Mouse (Mus musculus) ES-E14 (cell line): ENCODE measurements around the gene Sept10.

Source experiments
- CHD2 ChIP-seq: IDR thresholded peaks from 2 replicates; pipeline ENCODE4 v1.6.1; 2014; ENCODE audit warnings: mild to moderate bottlenecking, low read depth, low read length, inconsistent platforms
- HCFC1 ChIP-seq: IDR thresholded peaks from 2 replicates; pipeline ENCODE4 v1.6.1; 2012; ENCODE audit warnings: low read length, inconsistent platforms, borderline replicate concordance; ENCODE audit not compliant: insufficient read depth
- ZC3H11A ChIP-seq: IDR thresholded peaks from 2 replicates; pipeline ENCODE4 v1.6.1; 2012; ENCODE audit warnings: low read depth, mild to moderate bottlenecking, inconsistent platforms, low read length, borderline replicate concordance

DNA sequence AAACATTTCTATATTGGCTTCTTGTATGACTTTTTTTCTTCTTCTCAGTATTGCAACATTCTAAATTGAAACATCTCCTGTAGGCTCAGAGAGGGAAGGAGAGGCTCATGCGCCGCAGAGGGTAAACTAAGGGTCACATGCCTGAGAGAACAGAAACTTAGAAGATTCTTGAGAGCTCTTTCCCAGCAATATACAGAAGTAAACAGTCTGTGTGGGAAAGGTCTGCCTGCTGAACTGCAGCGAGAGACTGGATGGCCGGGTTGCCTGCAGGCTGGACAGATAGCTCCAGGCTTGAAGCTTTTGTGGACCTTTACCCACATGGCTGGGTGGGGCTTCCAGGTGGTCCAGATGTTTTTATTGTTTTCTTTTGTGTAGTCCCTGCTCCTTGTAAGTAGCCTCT lies 44.0 kb upstream of the Sept10 start:
- no peak for TF ChIP-seq HCFC1
- no peak for TF ChIP-seq CHD2
- no peak for TF ChIP-seq ZC3H11A
